Mouse (Mus musculus) CH12.LX (cell line): ENCODE measurements around the gene Por. TPM values are rescaled to one million over a fixed set of nuclear protein-coding genes. Genes with fewer than 3 reads are reported as not detected.
A peak's percentile ranks its signal among the peaks of the same experiment; 100 is the strongest.

Source experiments
- DNase-seq: peaks from one replicate; pipeline ENCODE4 v3.0.0-alpha.2; 2013; ENCODE audit errors: extremely low read depth
- H3K27ac ChIP-seq: 2 replicates; pipeline ENCODE4 v1.5.1; 2012; ENCODE audit warnings: low read depth, mild to moderate bottlenecking, control low read depth, moderate library complexity; ENCODE audit not compliant: insufficient read depth
- H3K27me3 ChIP-seq: replicated peaks from 2 replicates; pipeline ENCODE3; 2012; ENCODE audit warnings: inconsistent platforms
- H3K36me3 ChIP-seq, 2 experiments: replicated peaks in 1 of 2; 2 replicates each; pipeline versions ENCODE3 to v1.6.1; 2012; ENCODE audit warnings: inconsistent platforms in 1 of 2, low read length in 1 of 2, mild to moderate bottlenecking in 1 of 2, mixed read lengths in 1 of 2, moderate library complexity in 1 of 2; ENCODE audit not compliant: control insufficient read depth in 1 of 2, insufficient read depth in 1 of 2
- H3K4me1 ChIP-seq, 2 experiments: 2 replicates each; pipeline ENCODE4 v1.6.1; 2012; ENCODE audit warnings: inconsistent platforms in 1 of 2, moderate library complexity in 1 of 2; ENCODE audit not compliant: insufficient read depth in 2 of 2, control insufficient read depth in 1 of 2
- H3K4me2 ChIP-seq: 2 replicates; pipeline ENCODE4 v1.6.1; 2012; ENCODE audit warnings: low read depth, mild to moderate bottlenecking, control low read depth; ENCODE audit not compliant: poor library complexity, insufficient read depth, severe bottlenecking
- H3K4me3 ChIP-seq, 3 experiments: fragments of 150-350 bp in 1 of 3; sonication (generic) in 1 of 3; replicated peaks in 1 of 3; 2 replicates each; pipeline versions ENCODE3 to v1.5.1; 2011 to 2012; ENCODE audit warnings: low read depth in 2 of 3, low read length in 2 of 3, mild to moderate bottlenecking in 2 of 3, moderate library complexity in 2 of 3, control low read depth in 1 of 3, improper control_type of control experiment in 1 of 3, inconsistent platforms in 1 of 3, mixed read lengths in 1 of 3; ENCODE audit not compliant: poor library complexity in 1 of 3
- H3K79me2 ChIP-seq: replicated peaks from 2 replicates; pipeline ENCODE4 v1.6.1; 2012; ENCODE audit warnings: mild to moderate bottlenecking, moderate library complexity; ENCODE audit not compliant: control insufficient read depth, poor library complexity, insufficient read depth, severe bottlenecking; ENCODE audit errors: extremely low read depth
- H3K9ac ChIP-seq: 2 replicates; pipeline ENCODE4 v1.6.1; 2012; ENCODE audit warnings: low read depth, mild to moderate bottlenecking, control low read depth, moderate library complexity; ENCODE audit not compliant: insufficient read depth
- H3K9me3 ChIP-seq: replicated peaks from 2 replicates; pipeline ENCODE3; 2012; ENCODE audit warnings: low read length, inconsistent platforms, mixed read lengths
- CHD1 ChIP-seq: IDR thresholded peaks from 2 replicates; pipeline ENCODE4 v1.6.1; 2012; ENCODE audit warnings: low read depth, low read length, improper control_type of control experiment, inconsistent platforms
- CTCF ChIP-seq, 2 experiments: IDR thresholded peaks in 1 of 2; conservative IDR thresholded peaks in 1 of 2; 2 replicates each; pipeline ENCODE4 v1.5.1; 2011 to 2012; ENCODE audit warnings: low read depth in 2 of 2, low read length in 2 of 2, improper control_type of control experiment in 1 of 2, inconsistent platforms in 1 of 2, mild to moderate bottlenecking in 1 of 2, moderate library complexity in 1 of 2
- E2F4 ChIP-seq: IDR thresholded peaks from 2 replicates; pipeline ENCODE4 v1.6.1; 2011; ENCODE audit warnings: low read depth, low read length, improper control_type of control experiment; ENCODE audit not compliant: insufficient replicate concordance
- ELF1 ChIP-seq: IDR thresholded peaks from 2 replicates; pipeline ENCODE4 v1.6.1; 2014; ENCODE audit warnings: low read depth, mild to moderate bottlenecking, inconsistent platforms, low read length, improper control_type of control experiment
- GABPA ChIP-seq: IDR thresholded peaks from 2 replicates; pipeline ENCODE4 v1.6.1; 2012; ENCODE audit warnings: low read depth, low read length, improper control_type of control experiment, inconsistent platforms; ENCODE audit not compliant: insufficient replicate concordance
- JUN ChIP-seq: IDR thresholded peaks from 2 replicates; pipeline ENCODE4 v1.6.1; 2011; ENCODE audit warnings: low read depth, mild to moderate bottlenecking, low read length, improper control_type of control experiment, moderate library complexity; ENCODE audit not compliant: insufficient read depth
- MAZ ChIP-seq: IDR thresholded peaks from 2 replicates; pipeline ENCODE4 v1.6.1; 2012; ENCODE audit warnings: low read depth, mild to moderate bottlenecking, inconsistent platforms, low read length, improper control_type of control experiment, moderate library complexity
- MXI1 ChIP-seq: IDR thresholded peaks from 2 replicates; pipeline ENCODE4 v1.6.1; 2011; ENCODE audit warnings: mild to moderate bottlenecking, low read depth, low read length, improper control_type of control experiment
- NELFE ChIP-seq: IDR thresholded peaks from 2 replicates; pipeline ENCODE4 v1.6.1; 2011; ENCODE audit warnings: low read depth, low read length, improper control_type of control experiment
- PAX5 ChIP-seq: IDR thresholded peaks from 2 replicates; pipeline ENCODE4 v1.6.1; 2012; ENCODE audit warnings: low read length, inconsistent platforms, mixed read lengths
- POLR2AphosphoS2 ChIP-seq: IDR thresholded peaks from 2 replicates; pipeline ENCODE4 v1.6.1; 2011; ENCODE audit warnings: low read depth, low read length, improper control_type of control experiment
- RAD21 ChIP-seq: IDR thresholded peaks from 2 replicates; pipeline ENCODE4 v1.6.1; 2011; ENCODE audit warnings: low read depth, mild to moderate bottlenecking, low read length, improper control_type of control experiment, moderate library complexity
- SIN3A ChIP-seq: IDR thresholded peaks from 2 replicates; pipeline ENCODE4 v1.6.1; 2012; ENCODE audit warnings: low read length, improper control_type of control experiment, inconsistent platforms
- SMC3 ChIP-seq: IDR thresholded peaks from 2 replicates; pipeline ENCODE4 v1.6.1; 2011; ENCODE audit warnings: low read depth, low read length, improper control_type of control experiment
- ZC3H11A ChIP-seq: IDR thresholded peaks from 2 replicates; pipeline ENCODE4 v1.6.1; 2012; ENCODE audit warnings: low read depth, mild to moderate bottlenecking, inconsistent platforms, low read length, improper control_type of control experiment
- ZKSCAN1 ChIP-seq: IDR thresholded peaks from 2 replicates; pipeline ENCODE4 v1.6.1; 2012; ENCODE audit warnings: low read depth, inconsistent platforms, low read length, improper control_type of control experiment, borderline replicate concordance
- ZNF384 ChIP-seq: IDR thresholded peaks from 2 replicates; pipeline ENCODE4 v1.6.1; 2012; ENCODE audit warnings: low read depth, low read length, improper control_type of control experiment, inconsistent platforms
- dilution Hi-C: fragments of 300-500 bp; cut with MboI; formaldehyde crosslinking; loops from 2 replicates; pipeline ENCODE4 v1.14.3; 2020; ENCODE audit warnings: low sequenced_read_pairs; ENCODE audit not compliant: extremely low pct_unique_long_range_greater_than_20kb, extremely low pct_ligation_motif_present
- in situ Hi-C: fragments of 300-500 bp; cut with MboI; formaldehyde crosslinking; loops from 3 replicates; pipeline ENCODE4 v1.14.3; 2019; ENCODE audit warnings: low sequenced_read_pairs, low pct_ligation_motif_present, low pct_unique_long_range_greater_than_20kb, mixed read lengths
- polyA plus RNA-seq: library from polyadenylated mRNA; unstranded; fragments of >175 nt; gene quantifications from 2 replicates; pipeline ENCODE4 v1.2.1, GENCODE M21; 2012; ENCODE audit warnings: low read depth; ENCODE audit not compliant: insufficient read length
- total RNA-seq, 2 experiments: library from RNA; depleted of rRNA; stranded (reverse); fragments of 300-350 nt in 1 of 2; fragments of >200 nt in 1 of 2; gene quantifications; 2 replicates each; pipeline ENCODE4 v1.2.3; 2012 to 2014

Gene Por
- total and polyA plus RNA-seq, 3 experiments: 17.3 to 56.8 (median 41.2) TPM

GRCm38 (mm10) chr5:135763526-135763925 lies 93.7 kb downstream of the Por start:
- no peaks in the 10 kb centered on the region for H3K79me2 ChIP-seq
- no peak overlapping the region for H3K4me3 ChIP-seq
- dilution Hi-C loops (no loop called here), in situ Hi-C loops (no loop called here)
- H3K27me3 ChIP-seq: peaks cover 6% of the 10 kb centered on the region
- H3K4me1 ChIP-seq: no peaks in the 10 kb centered on the region
- peaks cover 4% of the 10 kb centered on the region for H3K9me3 ChIP-seq
- TF ChIP-seq CTCF (conservative IDR thresholded peaks at IDR 0.05 in 1 of 2, IDR thresholded peaks at IDR 0.05 in 1 of 2; ENCODE audit: low read depth in 2 of 2, low read length in 2 of 2): peak; percentile 86 to 98
- TF ChIP-seq MXI1: no peak
- TF ChIP-seq POLR2AphosphoS2: no peak
- peak; percentile 100 for TF ChIP-seq RAD21
- TF ChIP-seq SMC3: peak; percentile 98
- peak; percentile 90 for TF ChIP-seq ZC3H11A
- no peak for TF ChIP-seq ELF1
- peak; percentile 38; the same call in 1 of the 2 replicates for TF ChIP-seq SIN3A
- TF ChIP-seq, all 38 proteins: peak for 5
- Histone ChIP-seq H3K27ac (no peak overlapping the region), H3K9ac (no peak overlapping the region), H3K4me2 (no peak overlapping the region), H3K36me3 (no peaks in the 10 kb centered on the region)
- DNase-seq: peak; percentile 68

- dilution Hi-C loops: no loop called here
- peaks cover 0 to 5% of the 10 kb centered on the region in 2 experiments; a peak in 1 of 4 replicates for H3K4me1 ChIP-seq
- no peak overlapping the region for H3K4me2 ChIP-seq
- H3K9ac ChIP-seq: no peak overlapping the region
- no peaks in the 10 kb centered on the region for H3K36me3 ChIP-seq
- no peak overlapping the region for H3K27ac ChIP-seq
- in situ Hi-C loops: loop anchor here (5.0 kb wide), 1 partner anchor 148 kb away; no protein-coding TSS in a partner anchor
- H3K9me3 ChIP-seq: peaks cover 4% of the 10 kb centered on the region
- TF ChIP-seq JUN: no peak
- TF ChIP-seq ZKSCAN1: no peak
- no peak for TF ChIP-seq E2F4
- TF ChIP-seq CTCF (conservative IDR thresholded peaks at IDR 0.05 in 1 of 2, IDR thresholded peaks at IDR 0.05 in 1 of 2; ENCODE audit: low read depth in 2 of 2, low read length in 2 of 2): no peak
- no peak for TF ChIP-seq MAZ
- TF ChIP-seq CHD1: no peak
- no peak for TF ChIP-seq NELFE
- no peak for TF ChIP-seq POLR2AphosphoS2
- no peak for TF ChIP-seq ZNF384
- no peak for TF ChIP-seq PAX5
- no peak for TF ChIP-seq GABPA
- no peak for DNase-seq
- H3K79me2 ChIP-seq: no peaks in the 10 kb centered on the region
- H3K27me3 ChIP-seq: peaks cover 2% of the 10 kb centered on the region
- H3K4me3 ChIP-seq: no peak overlapping the region
Measured at GRCm38 (mm10) chr5:135764971-135765370, 95.1 kb downstream of the Por start.
